Mouse (Mus musculus) left cerebral cortex, postnatal 36 days (tissue): ENCODE measurements around the gene Arvcf. TPM values are rescaled to one million over a fixed set of nuclear protein-coding genes. Genes with fewer than 3 reads are reported as not detected.

Experiments used
- DNase-seq, 2 experiments: peaks; one replicate each; pipeline ENCODE4 v3.0.0; 2021 to 2022; ENCODE audit warnings: low spot score in 2 of 2, mixed read lengths in 1 of 2
- intact Hi-C: fragments of 180-260 bp; cut with DNase I; formaldehyde crosslinking; loops from one replicate; pipeline ENCODE4 v1.15.1; 2025
- total RNA-seq, 2 experiments: library from RNA; stranded (reverse); gene quantifications; 2 replicates each; pipeline ENCODE4 v1.2.3; 2021

The Arvcf gene
- total RNA-seq, 2 experiments from 2014 or later: 36.6 to 48.0 TPM

DNA sequence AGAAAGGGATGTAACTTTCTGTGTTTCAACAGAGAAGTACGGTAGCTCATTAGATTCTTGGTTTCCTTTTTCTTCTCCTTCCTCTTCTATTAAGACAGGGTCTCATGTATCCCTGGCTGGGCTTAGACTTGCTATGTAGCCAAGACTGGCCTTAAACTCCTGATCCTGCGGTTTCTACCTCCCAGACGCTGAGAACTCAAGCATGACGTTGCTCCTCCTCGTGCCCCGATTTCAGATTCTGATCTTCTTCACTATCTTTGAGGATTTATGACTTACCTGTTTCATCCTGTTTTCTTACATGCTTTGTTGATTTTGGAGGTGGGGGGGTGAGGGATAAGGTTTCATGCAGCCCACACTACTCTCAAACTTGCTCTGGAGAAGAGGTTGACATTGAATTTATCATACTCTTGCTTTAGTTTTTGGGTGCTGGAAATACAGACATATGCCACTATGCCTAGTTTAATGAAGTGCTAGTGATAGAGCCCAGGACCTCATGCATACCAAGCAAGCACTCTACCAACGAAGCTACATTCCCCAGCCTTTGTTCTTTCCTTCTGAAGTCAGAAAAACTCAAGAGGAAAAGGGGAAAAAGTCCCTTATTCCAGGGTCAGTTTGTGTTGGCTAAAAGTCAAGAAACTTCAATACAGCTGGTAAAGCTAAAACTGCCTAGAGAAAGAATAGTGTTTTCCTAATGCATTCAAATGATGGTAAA lies 75.4 kb downstream of the Arvcf start:
- DNase-seq: no peak
- intact Hi-C loops: no loop called here

DNA sequence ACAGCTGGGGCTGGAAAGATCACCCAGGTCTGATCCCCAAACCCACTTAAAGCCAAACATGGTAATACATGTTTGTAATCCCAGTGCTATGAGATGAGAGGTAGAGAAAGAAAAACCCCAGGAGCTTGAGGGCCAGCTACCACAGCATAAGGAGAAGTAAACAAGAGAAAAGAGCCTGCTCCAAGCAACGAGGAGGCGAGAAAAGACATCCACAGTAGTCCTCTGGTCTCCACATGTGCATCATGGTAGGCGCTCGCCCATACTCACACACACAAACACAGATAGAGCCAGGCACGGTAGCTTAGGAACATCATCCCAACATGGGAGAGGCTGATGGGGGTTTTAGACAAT lies 75.9 kb downstream of the Arvcf start:
- intact Hi-C loops: no loop called here
- DNase-seq: no peak

DNA sequence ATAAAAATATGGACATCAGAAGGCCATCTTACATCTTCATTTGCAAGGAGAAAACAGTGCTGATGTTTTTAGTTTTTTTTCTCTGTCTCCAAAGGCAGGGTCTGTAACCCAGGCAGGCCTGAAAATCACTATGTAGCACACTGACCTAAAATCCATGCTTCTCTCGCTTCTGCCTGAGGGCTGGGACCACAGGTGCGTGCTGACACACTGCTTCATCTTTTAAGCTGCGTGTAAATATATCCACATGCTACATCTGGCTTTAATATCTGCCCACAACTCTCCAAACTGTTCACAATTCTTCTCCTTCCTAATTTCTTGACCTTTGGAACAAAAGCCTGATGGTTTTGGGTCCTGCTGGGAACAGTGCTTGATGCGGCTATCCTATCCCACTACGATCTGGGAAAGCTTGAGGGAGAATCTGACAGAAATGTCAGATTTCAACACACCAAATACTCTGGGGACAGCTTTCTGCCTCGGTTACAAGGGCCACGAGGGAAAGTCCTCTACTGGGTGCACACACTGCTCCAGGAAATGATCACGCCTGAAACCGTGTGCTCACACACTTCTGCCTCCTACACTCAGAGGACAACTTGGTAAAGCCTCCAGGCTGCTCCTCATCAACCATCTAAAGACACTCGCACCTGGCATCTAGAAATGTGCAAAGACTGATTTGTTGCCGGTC lies 76.5 kb downstream of the Arvcf start:
- no peak for DNase-seq
- intact Hi-C loops: no loop called here

DNA sequence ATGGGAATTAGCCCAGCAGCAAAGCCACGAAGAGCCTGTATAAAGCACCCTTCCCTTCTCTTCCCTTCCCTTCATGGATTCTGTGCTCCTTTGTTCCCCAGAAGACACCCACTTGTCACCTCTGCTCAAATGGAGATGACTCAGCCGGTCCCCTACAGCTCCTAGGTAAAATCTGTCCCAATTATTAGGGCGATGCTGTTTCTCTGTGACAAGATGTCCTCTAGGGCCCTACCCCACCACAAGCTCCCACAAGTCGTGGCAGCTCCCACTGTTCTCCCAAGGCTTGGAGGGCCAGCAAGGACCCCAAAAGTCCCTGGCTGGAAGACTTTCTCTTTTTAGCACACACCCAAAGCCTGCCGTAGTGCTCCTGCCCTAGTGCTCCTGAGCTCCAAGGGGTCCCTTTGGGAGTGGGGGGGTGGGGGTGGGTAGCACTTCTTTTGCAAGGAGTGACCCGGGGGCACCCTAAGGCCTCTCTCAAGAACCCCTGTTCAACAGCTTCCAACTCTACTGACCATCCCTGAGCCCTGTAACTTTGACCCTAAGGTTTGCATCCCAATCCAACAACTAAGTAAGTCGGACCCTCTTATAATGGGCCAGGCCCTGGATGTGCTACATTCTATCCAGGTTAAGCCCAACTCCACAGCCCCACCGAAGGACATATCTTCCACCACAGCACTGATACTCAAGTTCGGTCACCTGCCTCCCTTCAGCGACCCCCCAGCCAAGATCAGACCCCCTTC lies 77.7 kb downstream of the Arvcf start:
- intact Hi-C loops: no loop called here
- DNase-seq: peak in 1 of 2 experiments; percentile 35

- peak; percentile 78 to 82 for DNase-seq
- intact Hi-C loops: no loop called here
These were observed 78.3 kb downstream of the Arvcf start, which contains the start of gene Txnrd2 for GRCm38 (mm10) chr16:18426215-18426791. Txnrd2 (plus strand) TSS chr16:18426384.

- no peak for DNase-seq
- intact Hi-C loops: no loop called here
These were observed 78.9 kb downstream of the Arvcf start, which contains the start of gene Comt for GRCm38 (mm10) chr16:18426802-18427280. Comt (minus strand) TSS chr16:18426852.

DNA sequence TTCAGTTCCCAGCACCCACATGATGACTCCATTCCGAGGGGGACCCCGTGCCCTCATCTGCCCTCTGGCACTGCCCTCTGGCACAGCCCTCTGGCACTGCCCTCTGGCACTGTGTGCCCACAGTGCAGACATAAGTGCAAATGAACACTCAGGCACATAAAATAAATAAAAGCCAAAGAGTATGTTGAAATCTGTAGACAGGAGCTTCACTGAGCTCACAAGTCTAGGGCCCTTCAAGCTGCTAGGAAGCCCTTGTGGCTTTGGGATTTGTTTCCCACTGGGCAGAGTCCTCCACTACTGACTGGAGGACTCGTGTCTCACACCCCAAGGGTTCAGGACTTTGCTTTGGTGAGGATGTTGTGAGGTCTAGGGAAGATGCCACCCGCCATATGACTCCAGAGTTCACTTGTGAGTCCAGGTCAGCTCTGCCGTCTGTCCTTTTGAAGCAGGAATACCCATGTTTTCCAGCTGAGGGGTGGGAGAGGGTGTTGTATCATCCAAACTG lies 80.1 kb downstream of the Arvcf start:
- intact Hi-C loops: no loop called here
- no peak for DNase-seq

- intact Hi-C loops: no loop called here
- DNase-seq: no peak
These were observed 80.6 kb downstream of the Arvcf start for GRCm38 (mm10) chr16:18428516-18429042.

- DNase-seq: no peak
- intact Hi-C loops: no loop called here
These were observed 81.7 kb downstream of the Arvcf start for GRCm38 (mm10) chr16:18429641-18430040.

DNA sequence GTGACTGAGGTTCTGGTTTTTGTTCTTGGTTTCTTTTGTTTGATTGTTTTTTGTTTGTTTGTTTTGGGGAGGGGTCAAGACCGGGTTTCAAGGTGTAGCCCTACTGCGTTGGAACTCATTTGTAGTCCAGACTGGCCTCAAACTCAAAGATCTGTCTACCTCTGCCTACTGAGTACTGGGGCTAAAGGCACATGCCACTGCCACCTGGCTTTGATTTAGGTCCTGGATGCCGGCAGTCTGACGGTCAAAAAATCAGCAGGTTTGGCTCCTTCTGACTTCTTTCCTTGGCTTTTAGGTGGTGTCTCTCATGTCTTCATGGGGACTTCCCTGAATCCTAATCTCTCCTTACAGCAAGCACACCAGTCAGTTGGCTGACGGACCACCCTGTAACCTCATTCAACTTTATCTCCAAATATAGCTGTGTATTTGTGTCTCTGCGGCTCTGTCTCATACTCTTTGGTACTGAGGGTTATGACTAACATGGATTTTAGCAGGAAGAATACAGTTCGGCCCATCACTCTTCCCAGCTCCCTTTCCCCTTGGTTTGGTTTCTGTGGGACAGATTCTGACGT lies 82.7 kb downstream of the Arvcf start:
- intact Hi-C loops: no loop called here

DNA sequence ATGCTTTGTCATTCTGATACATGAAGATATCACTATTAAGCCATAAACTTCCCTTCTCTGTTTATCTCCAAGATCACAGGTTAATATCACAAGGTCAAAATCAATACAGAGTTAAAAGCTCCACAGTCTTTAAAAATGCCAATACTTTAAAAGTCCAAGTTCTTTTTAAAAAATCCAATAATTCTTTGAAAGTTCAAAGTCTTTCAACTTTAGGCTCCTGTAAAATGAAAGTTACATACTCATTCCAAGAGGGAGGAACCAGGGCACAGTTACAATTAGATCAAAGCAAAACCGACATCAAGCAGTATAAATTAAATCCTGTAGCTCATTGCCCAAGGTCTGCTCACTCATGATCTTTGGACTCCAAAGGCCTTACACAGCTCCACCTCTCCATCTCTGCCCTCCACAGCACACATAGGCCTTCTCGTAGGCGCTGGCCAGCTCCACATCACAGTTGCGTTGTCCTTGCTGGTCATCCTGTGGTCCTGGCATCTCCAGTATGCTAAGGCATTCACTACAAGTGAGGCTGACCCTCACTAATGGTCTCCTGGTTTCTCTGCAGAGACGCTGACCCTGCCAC lies 85.4 kb downstream of the Arvcf start:
- no peak for DNase-seq
- intact Hi-C loops: no loop called here

More for the DNA sequence above, 82.7 kb downstream of the Arvcf start:
- DNase-seq: no peak

DNA sequence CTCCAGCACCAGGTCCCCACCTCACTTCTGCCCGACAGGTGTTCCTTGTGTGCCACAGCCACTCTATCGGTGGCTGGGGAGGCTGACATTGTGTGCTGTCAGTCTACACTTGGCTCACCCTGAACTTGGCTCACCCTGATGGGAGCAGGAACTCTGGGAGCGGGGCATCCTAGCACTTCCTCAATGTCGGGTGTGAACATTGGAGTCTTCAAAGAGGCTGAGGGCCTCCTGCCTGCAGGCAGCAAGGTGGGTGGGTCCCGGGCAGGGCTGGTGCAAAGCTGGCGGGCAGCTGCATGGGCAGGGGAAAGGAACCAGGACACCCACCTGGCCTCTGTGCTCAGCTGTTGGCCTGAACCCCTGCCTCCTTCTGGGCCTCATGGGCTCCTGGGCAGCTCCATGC lies 88.1 kb downstream of the Arvcf start:
- no peak for DNase-seq
- intact Hi-C loops: no loop called here

DNA sequence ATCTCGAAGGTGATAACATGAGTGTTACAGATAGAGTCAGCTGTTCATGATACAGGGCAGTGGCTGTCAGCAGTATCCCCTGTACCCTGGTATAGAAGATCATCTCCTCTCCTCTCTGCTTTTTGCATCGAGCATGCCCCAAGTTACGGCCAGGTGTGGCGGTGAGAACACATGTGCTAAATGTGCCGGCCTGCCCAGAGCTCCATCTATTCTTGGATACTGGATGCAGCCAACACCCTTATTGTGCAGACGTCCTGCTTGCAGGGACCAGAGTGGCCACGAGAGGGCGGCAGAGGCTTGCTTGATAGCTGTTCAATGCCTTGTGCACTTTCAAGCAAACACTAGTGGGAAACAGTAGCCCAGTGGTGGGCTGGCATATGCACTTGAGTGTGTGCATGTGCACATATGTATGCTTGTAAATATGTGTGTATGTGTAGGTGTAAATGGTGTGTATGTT lies 95.4 kb downstream of the Arvcf start:
- DNase-seq: peak; percentile 91 to 94
- intact Hi-C loops: loop anchor here (1.0 kb wide), 1 partner anchor 174 kb away; no protein-coding TSS in a partner anchor

DNA sequence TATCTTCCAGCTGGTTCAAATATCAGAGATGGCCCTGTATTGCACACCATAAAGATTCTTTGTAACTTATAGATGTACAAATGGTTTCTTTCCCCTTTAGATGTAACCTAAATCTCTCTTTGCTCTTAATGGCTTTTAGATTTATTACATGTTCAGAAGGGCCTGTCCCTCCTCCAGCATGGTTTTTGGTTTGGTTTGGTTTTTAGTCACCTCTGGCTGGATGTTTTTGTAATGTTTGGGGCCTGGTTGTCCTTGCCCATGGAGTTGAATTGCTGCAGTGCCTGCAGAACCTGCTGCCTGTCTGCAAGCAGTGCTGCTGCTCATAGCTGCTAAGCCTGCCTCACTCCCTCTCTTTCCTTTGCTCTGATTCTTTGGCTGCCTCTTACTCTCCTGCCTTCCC lies 99.3 kb downstream of the Arvcf start:
- DNase-seq: no peak
- intact Hi-C loops: loop anchor here (5.0 kb wide), 1 partner anchor 70 kb away; no protein-coding TSS in a partner anchor

DNA sequence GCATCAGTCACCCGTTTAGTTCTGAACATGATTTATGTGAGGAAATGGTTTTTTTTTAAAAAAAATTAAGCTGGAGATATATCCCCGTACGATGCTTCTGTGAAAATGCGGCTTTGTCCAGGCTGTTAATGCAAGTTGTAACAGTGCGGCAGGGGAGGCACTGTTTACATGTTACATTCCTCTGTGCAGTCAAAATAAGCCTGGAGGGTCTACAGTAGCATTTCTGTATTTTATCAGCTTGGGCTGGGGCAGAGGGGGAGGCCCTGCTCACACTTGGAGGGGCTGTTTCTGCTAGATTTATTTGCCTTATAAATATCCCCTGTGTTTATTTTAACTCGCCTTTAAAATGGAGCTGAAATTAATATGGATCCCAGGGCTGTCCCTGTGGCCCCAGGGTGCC lies 100.1 kb downstream of the Arvcf start:
- intact Hi-C loops: loop anchor here (5.0 kb wide), 1 partner anchor 69 kb away; no protein-coding TSS in a partner anchor
- DNase-seq: no peak

GRCm38 (mm10) chr16:18449005-18449404 lies 101.0 kb downstream of the Arvcf start:
- intact Hi-C loops: loop anchor here (5.0 kb wide), 1 partner anchor 68 kb away; no protein-coding TSS in a partner anchor

DNA sequence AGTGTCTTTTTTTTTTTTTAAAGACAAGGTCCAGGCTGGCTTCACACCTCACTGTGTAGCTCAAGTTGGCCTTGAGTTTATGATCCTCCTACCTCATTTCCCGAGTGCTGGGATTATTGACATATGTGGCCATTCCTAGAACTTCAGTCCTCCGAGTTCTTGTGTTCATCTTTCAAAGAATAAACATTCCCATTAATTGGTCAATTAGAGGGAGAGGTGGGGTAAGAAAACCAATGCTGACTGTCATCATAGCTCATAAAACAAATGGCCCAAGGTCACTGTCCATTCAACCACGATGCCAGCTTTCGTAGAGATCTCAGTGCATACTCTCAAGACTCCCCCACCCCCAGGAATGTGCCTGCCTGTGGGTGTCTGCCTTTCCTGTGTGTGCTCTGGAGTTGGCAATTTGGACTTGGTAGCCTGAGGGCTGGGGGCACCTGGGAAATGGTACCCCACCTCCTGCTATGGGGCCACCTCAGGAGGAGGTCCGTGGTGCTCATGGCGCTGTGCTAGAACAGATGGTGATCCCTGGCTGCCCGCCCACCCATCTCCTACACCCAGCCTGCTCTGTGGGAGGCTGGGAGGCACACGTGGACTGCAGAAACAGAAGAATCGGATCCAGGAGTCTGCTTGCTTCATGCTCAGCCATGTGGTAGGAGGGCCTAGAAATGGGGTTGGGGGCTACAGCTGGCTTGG lies 103.7 kb downstream of the Arvcf start:
- DNase-seq: peak; percentile 76 to 86
- intact Hi-C loops: no loop called here

More at GRCm38 (mm10) chr16:18449005-18449404, 101.0 kb downstream of the Arvcf start:
- no peak for DNase-seq

DNA sequence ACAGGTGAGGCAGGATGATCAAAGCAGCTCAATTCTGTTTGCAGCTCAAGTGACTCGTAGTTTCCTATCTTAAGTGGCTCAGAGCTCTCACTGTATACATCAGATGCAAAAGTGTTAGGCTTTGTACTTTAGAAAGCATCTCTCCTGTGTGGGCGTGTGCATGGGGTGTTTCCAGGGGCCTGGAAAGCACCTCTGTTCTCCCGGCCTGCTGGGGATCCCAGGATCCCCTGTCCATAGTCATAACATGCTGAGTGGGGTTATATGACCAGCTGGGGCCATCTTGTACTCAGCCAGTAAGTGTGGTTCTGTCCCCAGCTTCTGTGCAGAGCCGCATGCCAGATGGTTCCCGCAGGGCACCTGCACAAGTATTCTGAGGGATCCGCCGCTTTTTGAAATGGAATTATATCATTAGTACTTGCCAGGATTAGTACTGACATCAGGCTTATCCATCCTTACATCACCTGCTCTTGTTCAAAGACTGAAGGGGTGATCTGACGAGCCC lies 104.4 kb downstream of the Arvcf start:
- intact Hi-C loops: no loop called here
- peak; percentile 53 to 61 for DNase-seq
